Mouse (Mus musculus) layer of hippocampus, postnatal 36 days (tissue): ENCODE measurements around the gene Fam222a. TPM values are rescaled to one million over a fixed set of nuclear protein-coding genes. Genes with fewer than 3 reads are reported as not detected.

Experiments used
- DNase-seq, 2 experiments: peaks; one replicate each; pipeline ENCODE4 v3.0.0; 2022
- total RNA-seq, 2 experiments: library from RNA; stranded (reverse); gene quantifications; 2 replicates each; pipeline ENCODE4 v1.2.3; 2021

Fam222a gene
- total RNA-seq, 2 experiments from 2014 or later: 4.6 to 5.8 TPM

GRCm38 (mm10) chr5:114611968-114612608 lies 44.3 kb downstream of the Fam222a start:
- no peak for DNase-seq

GRCm38 (mm10) chr5:114614863-114615262 lies 47.0 kb downstream of the Fam222a start:
- no peak for DNase-seq

GRCm38 (mm10) chr5:114616336-114617061 lies 48.7 kb downstream of the Fam222a start:
- no peak for DNase-seq

GRCm38 (mm10) chr5:114617809-114618208 lies 50.0 kb downstream of the Fam222a start:
- DNase-seq: no peak

- peak; percentile 44 to 66 for DNase-seq
Observed at GRCm38 (mm10) chr5:114618851-114619250, 51.0 kb downstream of the Fam222a start.

- DNase-seq: no peak
Observed at GRCm38 (mm10) chr5:114620305-114620704, 52.5 kb downstream of the Fam222a start.

- peak in 1 of 2 experiments; percentile 45 for DNase-seq
Observed at GRCm38 (mm10) chr5:114625590-114625989, 57.8 kb downstream of the Fam222a start.

GRCm38 (mm10) chr5:114631336-114631735 lies 63.5 kb downstream of the Fam222a start:
- DNase-seq: no peak

- no peak for DNase-seq
Observed at GRCm38 (mm10) chr5:114636091-114636490, 68.3 kb downstream of the Fam222a start.

- peak; percentile 75 to 81 for DNase-seq
Observed at GRCm38 (mm10) chr5:114638769-114639644, 71.2 kb downstream of the Fam222a start.

GRCm38 (mm10) chr5:114639645-114639957 lies 71.8 kb downstream of the Fam222a start:
- no peak for DNase-seq

GRCm38 (mm10) chr5:114640809-114641208 lies 73.0 kb downstream of the Fam222a start:
- no peak for DNase-seq

GRCm38 (mm10) chr5:114644918-114645317 lies 77.1 kb downstream of the Fam222a start:
- no peak for DNase-seq

- no peak for DNase-seq
Observed at GRCm38 (mm10) chr5:114645916-114646315, 78.1 kb downstream of the Fam222a start.

- no peak for DNase-seq
Observed at GRCm38 (mm10) chr5:114647211-114647974, 79.6 kb downstream of the Fam222a start.

GRCm38 (mm10) chr5:114648728-114649311 lies 81.0 kb downstream of the Fam222a start:
- DNase-seq: no peak

- no peak for DNase-seq
Observed at GRCm38 (mm10) chr5:114651002-114651401, 83.2 kb downstream of the Fam222a start.

GRCm38 (mm10) chr5:114651449-114651848 lies 83.6 kb downstream of the Fam222a start:
- DNase-seq: no peak

GRCm38 (mm10) chr5:114653656-114654437 lies 86.0 kb downstream of the Fam222a start:
- no peak for DNase-seq

GRCm38 (mm10) chr5:114655721-114656120 lies 87.9 kb downstream of the Fam222a start:
- no peak for DNase-seq

- DNase-seq: no peak
Observed at GRCm38 (mm10) chr5:114656305-114656704, 88.5 kb downstream of the Fam222a start.
